Mouse (Mus musculus): Measurements from ENCODE around the gene Rps6kc1. TPM values are rescaled to one million over a fixed set of nuclear protein-coding genes. Genes with fewer than 3 reads are reported as not detected.

Rps6kc1 gene
- polyA plus RNA-seq, 1 experiment: 8.9 TPM

- no peaks in the 10 kb centered on the region for H3K4me1 ChIP-seq (ENCODE audit: control insufficient read depth, insufficient read depth, low read length)
- no peak for TF ChIP-seq POLR2A (IDR thresholded peaks at IDR 0.05; ENCODE audit: borderline replicate concordance, control insufficient read depth, low read depth, low read length)
- no peak for TF ChIP-seq CTCF (IDR thresholded peaks at IDR 0.05; ENCODE audit: control insufficient read depth, insufficient read depth, low read length)
Measured at GRCm38 (mm10) chr1:190665490-190665875, 246.1 kb downstream of the Rps6kc1 start.

DNA sequence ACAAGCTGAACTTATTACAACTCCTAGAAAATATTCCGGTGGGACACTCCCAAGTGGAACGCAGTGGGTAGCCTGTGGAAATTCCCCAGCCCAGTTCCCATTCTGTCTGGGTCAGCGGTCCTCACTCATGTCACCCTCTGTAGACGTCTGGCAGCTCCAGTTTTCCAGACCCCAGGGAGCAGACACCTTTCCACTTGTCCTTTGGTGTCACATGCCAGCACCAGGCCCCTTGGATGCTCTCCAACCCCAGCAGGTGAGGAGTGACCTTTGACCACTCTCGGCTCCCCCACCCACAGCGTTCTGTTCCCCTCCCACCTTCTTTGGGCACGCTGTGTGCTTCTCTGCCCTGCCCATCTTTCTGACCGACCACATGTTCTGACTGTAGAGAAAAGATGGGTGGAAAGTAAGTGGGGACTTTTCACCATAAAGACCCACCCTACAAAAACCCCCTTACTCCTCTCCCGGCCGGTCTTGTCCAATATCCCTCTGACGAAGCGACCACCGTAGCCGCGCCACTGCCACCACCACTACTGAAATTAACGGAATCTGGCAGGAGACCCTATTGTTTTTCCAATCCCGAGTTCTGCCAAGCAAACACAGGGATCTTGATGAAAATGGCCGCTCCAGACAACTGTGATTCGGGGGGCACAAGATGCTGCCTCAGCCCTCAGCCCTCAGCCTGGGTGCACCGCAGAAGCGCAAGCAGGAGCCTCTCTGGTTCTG, 246.6 kb downstream of the Rps6kc1 start:
- Histone ChIP-seq H3K4me1 (ENCODE audit: control insufficient read depth, insufficient read depth, low read length) (no peaks in the 10 kb centered on the region), H3K27ac (ENCODE audit: control insufficient read depth, insufficient read depth, low read depth, low read length, poor library complexity) (no peak overlapping the region), H3K4me3 (replicated peaks; ENCODE audit: control insufficient read depth, low read depth, low read length) (no peak overlapping the region)
- no peak for TF ChIP-seq POLR2A (IDR thresholded peaks at IDR 0.05; ENCODE audit: borderline replicate concordance, control insufficient read depth, low read depth, low read length)
- no peak for TF ChIP-seq CTCF (IDR thresholded peaks at IDR 0.05; ENCODE audit: control insufficient read depth, insufficient read depth, low read length)
- 87% methylated on average over 21 of the region's 21 CpGs for WGBS

More at GRCm38 (mm10) chr1:190665490-190665875, 246.1 kb downstream of the Rps6kc1 start:
- Histone ChIP-seq H3K4me3 (replicated peaks; ENCODE audit: control insufficient read depth, low read depth, low read length) (no peak overlapping the region), H3K27ac (ENCODE audit: control insufficient read depth, insufficient read depth, low read depth, low read length, poor library complexity) (no peak overlapping the region)
- WGBS: 84% methylated on average over 8 of the region's 8 CpGs

- Histone ChIP-seq H3K27ac (ENCODE audit: control insufficient read depth, insufficient read depth, low read depth, low read length, poor library complexity) (no peak overlapping the region), H3K4me1 (ENCODE audit: control insufficient read depth, insufficient read depth, low read length) (no peaks in the 10 kb centered on the region), H3K4me3 (replicated peaks; ENCODE audit: control insufficient read depth, low read depth, low read length) (no peak overlapping the region)
- 86% methylated on average over 4 of the region's 4 CpGs for WGBS
- TF ChIP-seq CTCF (IDR thresholded peaks at IDR 0.05; ENCODE audit: control insufficient read depth, insufficient read depth, low read length): no peak
- no peak for TF ChIP-seq POLR2A (IDR thresholded peaks at IDR 0.05; ENCODE audit: borderline replicate concordance, control insufficient read depth, low read depth, low read length)
Measured at GRCm38 (mm10) chr1:190663996-190664395, 247.6 kb downstream of the Rps6kc1 start.

DNA sequence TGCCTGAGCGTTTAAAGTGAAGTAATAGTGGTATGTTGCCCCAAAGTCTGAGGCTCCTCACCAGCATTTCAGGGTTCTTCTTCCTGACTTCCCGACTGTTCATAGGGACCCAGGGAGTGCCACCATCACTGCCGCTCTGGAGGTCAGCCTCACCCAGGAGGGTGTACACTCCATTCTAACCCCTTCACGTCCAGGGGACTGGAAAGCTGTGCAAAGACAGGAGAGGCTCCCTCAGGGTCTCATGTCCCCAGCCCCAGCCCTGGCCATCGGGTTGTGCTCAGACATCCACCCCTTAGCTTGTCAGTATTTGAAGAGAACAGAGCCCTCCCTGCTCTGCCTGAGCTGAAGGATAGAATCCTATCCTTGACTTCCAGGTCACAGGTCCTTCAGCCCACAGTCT, 248.8 kb downstream of the Rps6kc1 start:
- no peaks in the 10 kb centered on the region for H3K4me1 ChIP-seq (ENCODE audit: control insufficient read depth, insufficient read depth, low read length)
- 80% methylated on average over 5 of the region's 5 CpGs for WGBS
- H3K4me3 ChIP-seq (replicated peaks; ENCODE audit: control insufficient read depth, low read depth, low read length): no peak overlapping the region
- no peak for TF ChIP-seq POLR2A (IDR thresholded peaks at IDR 0.05; ENCODE audit: borderline replicate concordance, control insufficient read depth, low read depth, low read length)
- TF ChIP-seq CTCF (IDR thresholded peaks at IDR 0.05; ENCODE audit: control insufficient read depth, insufficient read depth, low read length): no peak
- H3K27ac ChIP-seq (ENCODE audit: control insufficient read depth, insufficient read depth, low read depth, low read length, poor library complexity): no peak overlapping the region

DNA sequence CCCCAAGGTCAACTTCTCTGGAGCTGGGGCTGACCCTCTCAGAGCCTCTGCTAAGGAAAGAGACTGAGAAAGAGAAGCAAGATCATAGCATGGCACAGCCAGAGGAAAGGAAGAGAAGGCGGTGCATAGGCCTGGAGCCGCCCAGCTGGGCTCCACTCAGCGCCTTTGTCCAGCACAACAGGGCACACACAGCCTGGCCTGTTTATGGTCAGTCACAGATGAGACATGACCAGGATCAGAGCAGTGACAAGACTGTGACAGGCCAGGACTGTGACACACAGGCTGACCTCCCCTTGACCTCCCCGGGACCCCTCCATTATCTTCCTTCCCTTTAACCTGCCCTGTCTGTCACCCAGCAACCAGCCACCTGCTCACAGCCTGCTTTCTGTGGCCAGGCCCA, 249.8 kb downstream of the Rps6kc1 start:
- WGBS: 90% methylated on average over 4 of the region's 4 CpGs
- Histone ChIP-seq H3K4me1 (ENCODE audit: control insufficient read depth, insufficient read depth, low read length) (no peaks in the 10 kb centered on the region), H3K27ac (ENCODE audit: control insufficient read depth, insufficient read depth, low read depth, low read length, poor library complexity) (no peak overlapping the region), H3K4me3 (replicated peaks; ENCODE audit: control insufficient read depth, low read depth, low read length) (no peak overlapping the region)
- no peak for TF ChIP-seq CTCF (IDR thresholded peaks at IDR 0.05; ENCODE audit: control insufficient read depth, insufficient read depth, low read length)
- TF ChIP-seq POLR2A (IDR thresholded peaks at IDR 0.05; ENCODE audit: borderline replicate concordance, control insufficient read depth, low read depth, low read length): no peak

GRCm38 (mm10) chr1:190661249-190661648, 250.3 kb downstream of the Rps6kc1 start:
- 79% methylated on average over 15 of the region's 15 CpGs for WGBS
- no peak overlapping the region for H3K27ac ChIP-seq (ENCODE audit: control insufficient read depth, insufficient read depth, low read depth, low read length, poor library complexity)

GRCm38 (mm10) chr1:190659722-190660502, 251.7 kb downstream of the Rps6kc1 start:
- 79% methylated on average over 17 of the region's 17 CpGs for WGBS
- no peaks in the 10 kb centered on the region for H3K4me1 ChIP-seq (ENCODE audit: control insufficient read depth, insufficient read depth, low read length)
- no peak overlapping the region for H3K27ac ChIP-seq (ENCODE audit: control insufficient read depth, insufficient read depth, low read depth, low read length, poor library complexity)
- no peak overlapping the region for H3K4me3 ChIP-seq (replicated peaks; ENCODE audit: control insufficient read depth, low read depth, low read length)
- no peak for TF ChIP-seq CTCF (IDR thresholded peaks at IDR 0.05; ENCODE audit: control insufficient read depth, insufficient read depth, low read length)
- no peak for TF ChIP-seq POLR2A (IDR thresholded peaks at IDR 0.05; ENCODE audit: borderline replicate concordance, control insufficient read depth, low read depth, low read length)

More at GRCm38 (mm10) chr1:190661249-190661648, 250.3 kb downstream of the Rps6kc1 start:
- no peak overlapping the region for H3K4me3 ChIP-seq (replicated peaks; ENCODE audit: control insufficient read depth, low read depth, low read length)
- no peak for TF ChIP-seq POLR2A (IDR thresholded peaks at IDR 0.05; ENCODE audit: borderline replicate concordance, control insufficient read depth, low read depth, low read length)
- no peaks in the 10 kb centered on the region for H3K4me1 ChIP-seq (ENCODE audit: control insufficient read depth, insufficient read depth, low read length)

DNA sequence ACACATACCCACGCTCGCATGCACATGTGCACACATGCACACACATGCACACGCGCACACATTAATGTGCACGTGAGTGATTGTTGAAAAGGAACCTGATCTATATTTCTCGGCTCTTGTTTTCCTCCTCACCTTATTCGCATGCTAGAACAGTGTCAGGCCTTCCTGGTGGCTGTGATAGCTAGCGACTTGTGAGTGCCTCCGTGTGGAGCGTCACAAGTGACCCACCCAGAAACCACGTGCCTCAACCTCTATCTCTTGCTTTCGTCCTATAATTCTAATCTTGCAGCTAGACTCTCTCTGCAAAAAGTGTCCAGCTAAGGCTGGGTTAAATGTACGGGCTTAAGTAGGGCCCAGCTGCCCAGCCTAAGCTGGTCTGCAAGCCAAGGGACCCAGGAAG, 253.3 kb downstream of the Rps6kc1 start:
- Histone ChIP-seq H3K4me3 (replicated peaks; ENCODE audit: control insufficient read depth, low read depth, low read length) (no peak overlapping the region), H3K27ac (ENCODE audit: control insufficient read depth, insufficient read depth, low read depth, low read length, poor library complexity) (no peak overlapping the region), H3K4me1 (ENCODE audit: control insufficient read depth, insufficient read depth, low read length) (no peaks in the 10 kb centered on the region)
- WGBS: 85% methylated on average over 13 of the region's 13 CpGs
- TF ChIP-seq POLR2A (IDR thresholded peaks at IDR 0.05; ENCODE audit: borderline replicate concordance, control insufficient read depth, low read depth, low read length): no peak
- no peak for TF ChIP-seq CTCF (IDR thresholded peaks at IDR 0.05; ENCODE audit: control insufficient read depth, insufficient read depth, low read length)
